Mouse (Mus musculus) MEL (cell line): ENCODE data around the gene Atp4a.

Experiments used
- CTCF ChIP-seq, 3 experiments: IDR thresholded peaks in 2 of 3; conservative IDR thresholded peaks in 1 of 3; 2 replicates each; pipeline ENCODE4 v1.5.1; 2011 to 2012; ENCODE audit warnings: low read length in 3 of 3, low read depth in 2 of 3, mild to moderate bottlenecking in 2 of 3, improper control_type of control experiment in 1 of 3, inconsistent platforms in 1 of 3, mixed read lengths in 1 of 3, moderate library complexity in 1 of 3; ENCODE audit not compliant: control insufficient read depth in 1 of 3, insufficient read depth in 1 of 3, poor library complexity in 1 of 3, severe bottlenecking in 1 of 3
- TCF12 ChIP-seq: IDR thresholded peaks from 2 replicates; pipeline ENCODE4 v1.6.1; 2014; ENCODE audit warnings: low read depth, mild to moderate bottlenecking, inconsistent platforms, low read length, improper control_type of control experiment, moderate library complexity

DNA sequence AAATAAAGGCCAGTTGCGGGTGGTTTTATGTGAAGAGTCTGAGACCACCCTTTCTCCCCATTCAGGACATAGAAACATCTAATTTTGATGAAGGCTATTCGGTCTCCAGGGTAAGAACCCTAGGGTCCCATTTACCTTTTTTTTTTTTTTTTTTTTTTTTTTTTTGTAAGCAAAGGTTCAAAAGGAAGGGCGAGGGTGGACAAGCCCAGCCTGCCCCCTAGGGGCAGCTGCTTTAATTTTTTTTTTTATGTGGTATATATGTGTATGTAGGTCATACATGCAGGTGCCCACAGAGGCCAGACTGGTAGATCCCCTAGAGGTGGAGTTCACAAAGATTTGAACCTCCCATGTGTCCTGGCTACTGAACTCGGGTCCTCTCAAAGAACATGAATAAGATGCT, 54.4 kb downstream of the Atp4a start:
- TF ChIP-seq CTCF (IDR thresholded peaks at IDR 0.05 in 2 of 3, conservative IDR thresholded peaks at IDR 0.05 in 1 of 3; ENCODE audit: control insufficient read depth in 1 of 3, insufficient read depth in 1 of 3, low read depth in 2 of 3, low read length in 3 of 3, poor library complexity in 1 of 3, severe bottlenecking in 1 of 3), result peak; percentile 32 to 56 (median 52); a peak in 5 of 6 replicates
- no peak for TF ChIP-seq TCF12
